Mouse (Mus musculus) embryonic facial prominence, embryonic 12.5 days (tissue): Measurements from ENCODE around the gene Snai1. TPM values are rescaled to one million over a fixed set of nuclear protein-coding genes. Genes with fewer than 3 reads are reported as not detected.

Experiments used
- ATAC-seq: fragments of 200-750 bp; cut with Nextera tagmentation; 2 replicates; pipeline ENCODE4 v1.8.0; 2017; ENCODE audit not compliant: insufficient number of reproducible peaks, insufficient read depth, low FRiP score, low TSS enrichment
- H3K27ac ChIP-seq: fragments of 300-500 bp; sonication (generic); 2 replicates; pipeline ENCODE4 v1.5.1; 2016; ENCODE audit warnings: mild to moderate bottlenecking
- H3K27me3 ChIP-seq: fragments of 300-500 bp; sonication (generic); 2 replicates; pipeline ENCODE4 v1.6.1; 2016; ENCODE audit warnings: mild to moderate bottlenecking, moderate library complexity
- H3K36me3 ChIP-seq: fragments of 300-500 bp; sonication (generic); 2 replicates; pipeline ENCODE4 v1.6.1; 2016; ENCODE audit warnings: mild to moderate bottlenecking
- H3K4me1 ChIP-seq: fragments of 300-500 bp; sonication (generic); 2 replicates; pipeline ENCODE4 v1.6.1; 2016
- H3K4me2 ChIP-seq: fragments of 300-500 bp; sonication (generic); replicated peaks from 2 replicates; pipeline ENCODE4 v1.6.1; 2016; ENCODE audit warnings: mild to moderate bottlenecking, moderate library complexity
- H3K4me3 ChIP-seq: fragments of 300-500 bp; sonication (generic); 2 replicates; pipeline ENCODE4 v1.5.1; 2016; ENCODE audit warnings: mild to moderate bottlenecking
- H3K9ac ChIP-seq: fragments of 300-500 bp; sonication (generic); 2 replicates; pipeline ENCODE4 v1.6.1; 2016; ENCODE audit warnings: mild to moderate bottlenecking, moderate library complexity
- H3K9me3 ChIP-seq: fragments of 300-500 bp; sonication (generic); 2 replicates; pipeline ENCODE4 v1.6.1; 2016; ENCODE audit warnings: mild to moderate bottlenecking, moderate library complexity
- WGBS: fragments of 180-500 bp; shearing (Covaris S2); methylation state at CpG from one replicate; pipeline ENCODE4 v1.1.7; 2016; 5-methylcytosine and 5-hydroxymethylcytosine counted together
- polyA plus RNA-seq: library from polyadenylated mRNA; unstranded; fragments of >200 nt; fragmentation: Nextera tagmentation; extraction: Ambion mirVana; gene quantifications from 2 replicates; pipeline ENCODE4 v1.2.1, GENCODE M21; 2016

Snai1 gene
- polyA plus RNA-seq, 1 experiment from 2014 or later, result 83.4 TPM

DNA sequence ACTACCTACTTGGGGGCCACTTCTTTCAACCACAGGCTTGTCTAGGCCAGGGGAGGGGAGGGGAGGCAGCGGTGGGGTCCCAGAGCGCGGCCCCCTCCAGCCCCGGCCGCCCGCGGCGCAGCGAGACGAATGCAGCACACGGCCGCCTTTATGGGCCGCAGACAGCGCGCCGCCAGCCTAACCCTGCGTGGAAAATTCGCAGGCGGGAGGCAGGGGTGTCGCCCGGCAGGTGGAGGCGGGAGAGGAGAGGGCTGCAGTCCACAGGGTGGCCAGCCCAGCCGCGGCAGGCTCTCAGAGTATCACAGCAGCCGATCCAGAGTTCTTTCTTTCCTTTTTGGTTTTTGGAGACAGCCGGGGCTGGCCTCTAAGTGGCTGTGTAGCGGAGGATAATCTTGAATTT lies 21.4 kb downstream of the Snai1 start:
- 6% methylated on average over 27 of the region's 27 CpGs for WGBS

GRCm38 (mm10) chr2:167562101-167562500 lies 24.1 kb downstream of the Snai1 start:
- Histone ChIP-seq H3K4me1 (peaks cover 65% of the 10 kb centered on the region), H3K9ac (no peak overlapping the region), H3K27me3 (no peaks in the 10 kb centered on the region), H3K4me3 (no peak overlapping the region), H3K36me3 (no peaks in the 10 kb centered on the region), H3K9me3 (no peaks in the 10 kb centered on the region), H3K4me2 (no peak overlapping the region), H3K27ac (peak overlapping the region; percentile 95)
- ATAC-seq, result no peak
- WGBS, result 22% methylated on average over 8 of the region's 8 CpGs

More for the DNA sequence above, 21.4 kb downstream of the Snai1 start:
- Histone ChIP-seq H3K4me3 (peak overlapping the region; percentile 10; the same call in 1 of the 2 replicates), H3K4me2 (peak overlapping the region; percentile 43), H3K9ac (0 out of 2 replicates have a peak overlapping the region, but pooled peaks have one; percentile 24), H3K9me3 (0 out of 2 replicates have a peak, but pooled peaks cover 3% of the 10 kb centered on the region), H3K4me1 (peaks cover 48% of the 10 kb centered on the region), H3K27ac (peak overlapping the region; percentile 86), H3K27me3 (no peaks in the 10 kb centered on the region), H3K36me3 (no peaks in the 10 kb centered on the region)
- peak; percentile 41; the same call in 1 of the 2 replicates for ATAC-seq

DNA sequence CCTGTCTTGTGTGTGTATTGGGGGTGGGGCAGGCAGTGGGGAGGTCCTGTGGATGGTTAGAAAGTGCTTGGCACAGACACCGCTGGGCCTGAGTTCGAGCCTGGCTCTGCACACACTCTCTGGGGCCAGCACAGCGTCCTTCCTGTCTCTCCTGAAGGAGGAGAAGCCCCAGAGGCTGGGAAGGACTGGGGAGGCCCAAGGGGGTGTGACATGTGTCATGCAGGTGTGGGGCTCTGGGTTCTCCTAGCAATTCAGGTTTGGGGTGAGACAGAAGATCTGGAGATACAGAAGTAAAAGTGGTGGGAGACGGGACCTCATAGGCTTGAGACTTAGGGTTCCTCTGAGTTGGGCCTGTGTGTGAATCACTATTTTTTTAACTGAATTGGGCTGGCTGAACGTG lies 25.0 kb downstream of the Snai1 start:
- Histone ChIP-seq H3K4me1 (peaks cover 66% of the 10 kb centered on the region), H3K9ac (no peak overlapping the region), H3K4me2 (no peak overlapping the region), H3K9me3 (no peaks in the 10 kb centered on the region), H3K4me3 (no peak overlapping the region), H3K27ac (peak overlapping the region; percentile 95), H3K36me3 (no peaks in the 10 kb centered on the region), H3K27me3 (no peaks in the 10 kb centered on the region)
- 61% methylated on average over 5 of the region's 5 CpGs for WGBS
- no peak for ATAC-seq

- no peaks in the 10 kb centered on the region for H3K27me3 ChIP-seq
- no peaks in the 10 kb centered on the region for H3K9me3 ChIP-seq
- H3K36me3 ChIP-seq, result no peaks in the 10 kb centered on the region
- H3K4me1 ChIP-seq, result peaks cover 68% of the 10 kb centered on the region
- no peak overlapping the region for H3K9ac ChIP-seq
- peak overlapping the region; percentile 17; the same call in 1 of the 2 replicates for H3K4me2 ChIP-seq
- H3K4me3 ChIP-seq, result no peak overlapping the region
- peak; percentile 50 for ATAC-seq
- peak overlapping the region; percentile 95 for H3K27ac ChIP-seq
- 21% methylated on average over 12 of the region's 12 CpGs for WGBS
Observed at GRCm38 (mm10) chr2:167563703-167564102, 25.7 kb downstream of the Snai1 start.

DNA sequence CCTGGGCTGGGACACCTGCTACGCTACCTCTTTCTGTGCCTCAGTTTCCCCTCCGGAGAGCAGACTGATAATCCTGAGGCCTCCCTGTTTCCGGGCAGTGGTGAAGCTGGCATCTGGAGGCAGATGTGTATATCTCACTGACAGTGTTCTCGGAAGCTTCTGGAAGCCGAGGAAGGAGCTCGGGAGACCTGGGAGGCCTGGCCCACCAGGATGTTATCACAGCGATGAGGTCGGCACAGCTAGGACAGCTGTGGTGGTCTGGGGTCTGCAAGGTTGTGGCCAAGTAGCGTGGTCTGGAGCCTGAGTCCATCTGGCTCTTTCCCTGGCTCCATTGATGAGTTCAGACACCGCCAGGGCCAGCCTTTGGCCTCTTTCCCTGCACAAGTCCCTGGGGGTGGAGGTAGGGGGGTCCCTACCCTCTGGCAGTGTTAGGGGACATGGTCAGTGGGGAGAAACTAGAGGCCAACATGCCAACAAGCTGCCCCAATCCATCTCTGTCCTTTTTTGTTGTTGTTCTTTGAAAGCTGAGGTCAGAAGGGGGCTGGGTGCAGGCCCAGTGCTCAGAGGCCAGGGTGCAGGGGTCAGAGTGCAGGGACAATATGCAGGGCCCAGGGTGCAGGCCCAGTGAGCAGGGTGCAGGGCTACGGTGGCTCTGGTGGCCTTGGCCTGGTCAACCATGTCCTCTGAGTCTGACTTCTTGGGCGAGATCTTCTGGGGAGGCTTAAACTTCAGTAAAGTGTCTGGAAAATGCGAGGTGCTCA lies 26.7 kb downstream of the Snai1 start:
- Histone ChIP-seq H3K4me3 (no peak overlapping the region), H3K9ac (no peak overlapping the region), H3K36me3 (no peaks in the 10 kb centered on the region), H3K4me2 (no peak overlapping the region; the same call in 1 of the 2 replicates), H3K27ac (peak overlapping the region; percentile 95), H3K27me3 (no peaks in the 10 kb centered on the region), H3K4me1 (peaks cover 60% of the 10 kb centered on the region), H3K9me3 (no peaks in the 10 kb centered on the region)
- no peak for ATAC-seq
- WGBS, result 66% methylated on average over 13 of the region's 13 CpGs

GRCm38 (mm10) chr2:167565312-167565656 lies 27.3 kb downstream of the Snai1 start:
- WGBS, result 54% methylated on average over 3 of the region's 3 CpGs

GRCm38 (mm10) chr2:167565682-167566081 lies 27.7 kb downstream of the Snai1 start:
- peak overlapping the region; percentile 4; the same call in 1 of the 2 replicates for H3K9ac ChIP-seq
- H3K4me3 ChIP-seq, result 0 out of 2 replicates have a peak overlapping the region, but pooled peaks have one; percentile 1
- ATAC-seq, result peak; percentile 76
- peak overlapping the region; percentile 43 for H3K4me2 ChIP-seq
- H3K9me3 ChIP-seq, result no peaks in the 10 kb centered on the region
- H3K27ac ChIP-seq, result peak overlapping the region; percentile 95
- no peaks in the 10 kb centered on the region for H3K36me3 ChIP-seq
- peaks cover 58% of the 10 kb centered on the region for H3K4me1 ChIP-seq
- WGBS, result 3% methylated on average over 19 of the region's 19 CpGs
- no peaks in the 10 kb centered on the region for H3K27me3 ChIP-seq

More at GRCm38 (mm10) chr2:167565312-167565656, 27.3 kb downstream of the Snai1 start:
- no peaks in the 10 kb centered on the region for H3K27me3 ChIP-seq
- no peak for ATAC-seq
- H3K4me2 ChIP-seq, result peak overlapping the region; percentile 43
- no peaks in the 10 kb centered on the region for H3K36me3 ChIP-seq
- peak overlapping the region; percentile 95 for H3K27ac ChIP-seq
- no peaks in the 10 kb centered on the region for H3K9me3 ChIP-seq
- no peak overlapping the region for H3K9ac ChIP-seq
- H3K4me1 ChIP-seq, result peaks cover 60% of the 10 kb centered on the region
- H3K4me3 ChIP-seq, result no peak overlapping the region

DNA sequence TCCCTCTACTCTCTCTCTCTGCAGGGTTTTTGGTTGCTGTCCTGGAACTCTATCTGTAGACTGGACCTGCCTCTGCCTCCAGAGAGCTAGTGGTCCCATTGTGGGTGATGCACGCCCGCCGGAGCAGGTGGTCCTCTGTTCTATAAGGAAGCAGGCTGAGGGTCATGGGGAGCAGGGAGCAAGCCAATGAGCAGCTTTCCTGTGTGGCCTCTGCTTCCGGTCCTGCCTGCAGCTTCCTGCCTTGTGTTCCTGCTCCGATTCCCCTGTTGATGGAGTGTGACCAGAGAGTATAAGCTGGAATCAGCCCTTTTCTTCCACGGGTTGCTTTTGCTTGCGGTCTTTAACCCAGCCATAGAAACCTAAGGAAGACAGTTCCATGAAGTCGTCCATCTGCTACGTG lies 30.1 kb downstream of the Snai1 start:
- no peak for ATAC-seq
- peak overlapping the region; percentile 54 for H3K27ac ChIP-seq

GRCm38 (mm10) chr2:167569934-167570651 lies 32.1 kb downstream of the Snai1 start:
- H3K4me3 ChIP-seq, result no peak overlapping the region
- no peaks in the 10 kb centered on the region for H3K9me3 ChIP-seq
- H3K27me3 ChIP-seq, result no peaks in the 10 kb centered on the region
- no peak for ATAC-seq
- WGBS, result 54% methylated on average over 13 of the region's 13 CpGs
- H3K27ac ChIP-seq, result peak overlapping the region; percentile 69
- H3K4me1 ChIP-seq, result peaks cover 23% of the 10 kb centered on the region
- H3K4me2 ChIP-seq, result no peak overlapping the region
- H3K9ac ChIP-seq, result no peak overlapping the region
- no peaks in the 10 kb centered on the region for H3K36me3 ChIP-seq

More for the DNA sequence above, 30.1 kb downstream of the Snai1 start:
- Histone ChIP-seq H3K4me1 (peaks cover 43% of the 10 kb centered on the region), H3K9me3 (no peaks in the 10 kb centered on the region), H3K9ac (no peak overlapping the region), H3K36me3 (no peaks in the 10 kb centered on the region), H3K27me3 (no peaks in the 10 kb centered on the region), H3K4me3 (no peak overlapping the region), H3K4me2 (no peak overlapping the region)
- 73% methylated on average over 9 of the region's 9 CpGs for WGBS

GRCm38 (mm10) chr2:167570815-167571214 lies 32.8 kb downstream of the Snai1 start:
- ATAC-seq, result no peak
- H3K4me3 ChIP-seq, result no peak overlapping the region
- no peaks in the 10 kb centered on the region for H3K27me3 ChIP-seq
- WGBS, result 90% methylated on average over 6 of the region's 6 CpGs
- no peaks in the 10 kb centered on the region for H3K9me3 ChIP-seq
- peaks cover 16% of the 10 kb centered on the region; the same call in 1 of the 2 replicates for H3K4me1 ChIP-seq
- no peak overlapping the region for H3K9ac ChIP-seq
- no peak overlapping the region for H3K4me2 ChIP-seq
- no peaks in the 10 kb centered on the region for H3K36me3 ChIP-seq
- 0 out of 2 replicates have a peak overlapping the region, but pooled peaks have one; percentile 69 for H3K27ac ChIP-seq

DNA sequence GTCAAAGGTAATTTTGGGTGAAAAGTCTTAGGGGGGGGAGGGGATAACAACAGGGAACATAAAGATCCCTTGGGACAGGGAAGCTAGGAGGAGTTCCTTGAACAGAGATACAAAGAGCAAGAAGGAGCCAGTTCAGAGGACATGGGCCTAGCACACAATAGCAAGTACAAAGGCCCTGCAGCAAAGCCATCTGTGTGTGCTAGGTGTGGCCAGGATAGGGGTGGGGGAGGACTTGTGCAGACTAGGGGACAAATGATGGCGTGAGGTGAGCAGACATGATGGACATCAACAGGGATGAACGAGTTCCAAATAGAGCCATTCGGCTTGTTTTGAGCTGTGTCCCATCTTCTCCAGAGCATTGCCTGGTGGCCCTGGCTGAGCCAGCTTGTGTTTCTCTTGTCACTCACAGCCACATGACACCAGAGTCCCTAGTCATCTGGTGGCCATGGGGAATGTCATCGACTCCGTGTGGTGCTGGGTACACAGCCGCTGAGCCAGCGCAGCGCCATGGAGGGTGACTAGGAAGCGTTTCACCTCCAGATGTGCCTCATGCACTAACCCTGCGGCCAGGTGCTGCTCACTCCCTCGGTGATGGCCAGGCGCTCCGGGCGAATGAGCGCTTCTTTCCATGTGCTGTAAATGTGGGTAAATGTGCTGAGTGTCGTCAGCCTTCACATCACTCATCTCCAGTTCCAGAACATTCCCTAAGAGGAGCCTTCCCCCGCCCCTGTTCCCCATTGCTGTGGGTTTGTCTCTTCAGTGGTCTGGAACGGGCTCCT lies 33.6 kb downstream of the Snai1 start:
- no peaks in the 10 kb centered on the region for H3K9me3 ChIP-seq
- H3K27me3 ChIP-seq, result no peaks in the 10 kb centered on the region
- H3K4me1 ChIP-seq, result 0 out of 2 replicates have a peak, but pooled peaks cover 13% of the 10 kb centered on the region
- no peak for ATAC-seq
- H3K27ac ChIP-seq, result no peak overlapping the region
- no peak overlapping the region for H3K4me2 ChIP-seq
- no peak overlapping the region for H3K9ac ChIP-seq
- 84% methylated on average over 18 of the region's 18 CpGs for WGBS
- H3K36me3 ChIP-seq, result no peaks in the 10 kb centered on the region
- H3K4me3 ChIP-seq, result no peak overlapping the region
